ENCODE assay signal across 8 mouse cellular contexts in genomic region chr11:20531682-20531991, GRCm38 (mm10). TPM values are rescaled to one million over a fixed set of nuclear protein-coding genes. Genes with fewer than 3 reads are reported as not detected.
A peak's percentile ranks its signal among the peaks of the same experiment; 100 is the strongest.
DNase-seq lines count a peak whose midpoint lies in the region; ATAC-seq and TF ChIP-seq lines count a peak whose summit lies in the region.

No protein-coding gene starts in this region.

- no peaks in the 10 kb centered on the region for H3K27me3 ChIP-seq in limb, embryonic 11.5 days (ENCODE audit: control insufficient read depth, insufficient read depth, low read length)
- H3K27me3 ChIP-seq in neural tube, embryonic 14.5 days (ENCODE audit: control insufficient read depth, insufficient read depth, low read length) = no peaks in the 10 kb centered on the region

- peak overlapping the region; percentile 98 for H3K27ac ChIP-seq in embryonic fibroblast, embryonic 13.5 days (ENCODE audit: insufficient read depth, low read length)
- no peak overlapping the region for H3K27ac ChIP-seq in limb, embryonic 11.5 days (replicated peaks; ENCODE audit: low read depth, low read length)
- no peak overlapping the region for H3K27ac ChIP-seq in neural tube, embryonic 14.5 days (ENCODE audit: low read depth, low read length)

- H3K4me3 ChIP-seq in lung, adult 2 months (replicated peaks; ENCODE audit: extremely low read depth, low read depth, low read length) = peak overlapping the region; percentile 19
- H3K4me3 ChIP-seq in embryonic fibroblast, embryonic 13.5 days (ENCODE audit: insufficient read depth, low read length) = peak overlapping the region; percentile 72
- H3K4me3 ChIP-seq in limb, embryonic 11.5 days (ENCODE audit: low read depth, low read length) = peak overlapping the region; percentile 34
- H3K4me3 ChIP-seq in neural tube, embryonic 14.5 days (ENCODE audit: low read depth, low read length) = peak overlapping the region; percentile 41

- no peak for TF ChIP-seq CTCF in lung, adult 2 months (IDR thresholded peaks at IDR 0.05; ENCODE audit: insufficient read depth, low read length)
- TF ChIP-seq CTCF in embryonic fibroblast, embryonic 13.5 days (IDR thresholded peaks at IDR 0.05; ENCODE audit: borderline replicate concordance, insufficient read depth, low read length) = no peak

- peak overlapping the region; percentile 65 for H3K4me2 ChIP-seq in limb, embryonic 11.5 days (ENCODE audit: low read depth, severe bottlenecking)
- H3K4me2 ChIP-seq in neural tube, embryonic 14.5 days (ENCODE audit: low read depth, low read length) = peak overlapping the region; percentile 73

- TF ChIP-seq POLR2A in lung, adult 2 months (IDR thresholded peaks at IDR 0.05; ENCODE audit: borderline replicate concordance, extremely low read depth, low read depth, low read length) = no peak
- no peak for TF ChIP-seq POLR2A in embryonic fibroblast, embryonic 13.5 days (IDR thresholded peaks at IDR 0.05; ENCODE audit: low read depth, low read length)

- no peak for ATAC-seq in limb, embryonic 11.5 days (ENCODE audit: insufficient number of reproducible peaks, low FRiP score, low TSS enrichment, low read depth)
- peak; percentile 31 for ATAC-seq in neural tube, embryonic 14.5 days (ENCODE audit: low read depth)

- no peaks in the 10 kb centered on the region for H3K36me3 ChIP-seq in limb, embryonic 11.5 days (ENCODE audit: control insufficient read depth, insufficient read depth, low read length)
- H3K36me3 ChIP-seq in neural tube, embryonic 14.5 days (ENCODE audit: control insufficient read depth, insufficient read depth, low read length) = no peaks in the 10 kb centered on the region

- peak overlapping the region; percentile 63 for H3K9ac ChIP-seq in limb, embryonic 11.5 days (ENCODE audit: low read length)
- peak overlapping the region; percentile 68 for H3K9ac ChIP-seq in neural tube, embryonic 14.5 days (replicated peaks; ENCODE audit: low read depth, low read length)

- H3K9me3 ChIP-seq in limb, embryonic 11.5 days (ENCODE audit: control insufficient read depth, low read length) = no peaks in the 10 kb centered on the region
- H3K9me3 ChIP-seq in neural tube, embryonic 14.5 days (ENCODE audit: control insufficient read depth, low read length) = no peaks in the 10 kb centered on the region

- DNase-seq in lung, adult 2 months = no peak
- no peak for DNase-seq in lung, adult 18-20 months
- no peak for DNase-seq in limb, embryonic 11.5 days (ENCODE audit: low spot score)
- DNase-seq in right cerebral cortex, postnatal 25 days = no peak
- DNase-seq in ovary, postnatal 10 days (ENCODE audit: low spot score) = no peak
- DNase-seq in cerebellum, adult 9-11 months = no peak

- WGBS in lung, adult 2 months = 0% methylated on average over 1 of the region's 1 CpGs
- 40% methylated on average over 1 of the region's 1 CpGs for WGBS in limb, embryonic 11.5 days
- 13% methylated on average over 1 of the region's 1 CpGs for WGBS in neural tube, embryonic 14.5 days

- H3K4me1 ChIP-seq in lung, adult 2 months (ENCODE audit: control insufficient read depth, insufficient read depth, low read length) = peaks cover 3% of the 10 kb centered on the region
- peaks cover 3% of the 10 kb centered on the region for H3K4me1 ChIP-seq in embryonic fibroblast, embryonic 13.5 days (ENCODE audit: control insufficient read depth, insufficient read depth, low read length)
- H3K4me1 ChIP-seq in limb, embryonic 11.5 days (ENCODE audit: control insufficient read depth, insufficient read depth, low read length) = no peaks in the 10 kb centered on the region
- no peaks in the 10 kb centered on the region for H3K4me1 ChIP-seq in neural tube, embryonic 14.5 days (ENCODE audit: control insufficient read depth, insufficient read depth, low read length)

RNA-seq across cellular contexts. Expression of gene Sertad2, which starts 11.4 kb away (rescaled TPM):
- polyA plus RNA-seq in lung, adult 2 months (2012; rRNA removed) = 57.1 and 57.9 TPM in 2 replicates
- 36.4 and 40.5 TPM in 2 replicates for polyA plus RNA-seq in embryonic fibroblast, embryonic 13.5 days (2011; ENCODE audit: insufficient read length, low read depth, missing spikeins)
- polyA plus RNA-seq in limb, embryonic 11.5 days (2014; fragmentation: Nextera tagmentation; extraction: Ambion mirVana) = 23.6 and 25.8 TPM in 2 replicates
- 30.5 and 34.6 TPM in 2 replicates for polyA plus RNA-seq in neural tube, embryonic 14.5 days (2014; fragmentation: Nextera tagmentation; extraction: Ambion mirVana)

Comparison
In these comparisons a context has a peak if more than half of its experiments do, and no peak if none do; other contexts are left out.
1. H3K4me3 ChIP-seq: peak in every context shown above with its lines; median percentile 72 in embryonic fibroblast, embryonic 13.5 days; 41 in neural tube, embryonic 14.5 days; 34 in limb, embryonic 11.5 days; 19 in lung, adult 2 months.